Comparison of ENCODE assay signal across 8 mouse cellular contexts in genomic region chr1:121430938-121431928, GRCm38 (mm10). TPM values are rescaled to one million over a fixed set of nuclear protein-coding genes. Genes with fewer than 3 reads are reported as not detected.
DNase-seq lines count a peak whose midpoint lies in the region; ATAC-seq lines count a peak whose summit lies in the region.

TSS of gene Ccdc93 (plus strand) at chr1:121431049.

- no peaks in the 10 kb centered on the region; the same call in 1 of the 2 replicates for H3K36me3 ChIP-seq in lung, embryonic 16.5 days (ENCODE audit: control insufficient read depth, insufficient read depth, low read length)

- H3K9me3 ChIP-seq in lung, embryonic 16.5 days (ENCODE audit: control insufficient read depth, low read length), result no peaks in the 10 kb centered on the region

- H3K27me3 ChIP-seq in lung, embryonic 16.5 days (ENCODE audit: control insufficient read depth, insufficient read depth, low read depth, low read length), result no peaks in the 10 kb centered on the region

- H3K9ac ChIP-seq in lung, embryonic 16.5 days (ENCODE audit: low read length), result peak within 1 kb of the TSS; percentile 82

- WGBS in lung, embryonic 16.5 days, result under 1% methylated on average over 47 of the region's 47 CpGs

- peak; percentile 84 for DNase-seq in MEL-GATA-1-ER (ENCODE audit: extremely low read depth, low read depth)
- peak; percentile 99 for DNase-seq in cerebellum, adult 8-10 months
- peak; percentile 95 for DNase-seq in forelimb bud, embryonic 11.5 days (ENCODE audit: low read depth, low spot score)
- DNase-seq in layer of hippocampus, adult 9-10 months (ENCODE audit: low spot score), result peak; percentile 94
- DNase-seq in ovary, postnatal 10 days (ENCODE audit: low spot score), result peak; percentile 100
- DNase-seq in thymus, postnatal 10 days (ENCODE audit: low spot score in 2 of 2), result peak; percentile 99 to 100

- peak; percentile 86 to 90 for ATAC-seq in hematopoietic stem cell, adult 5-6 weeks (replicated peaks in 1 of 2; ENCODE audit: insufficient read depth in 1 of 2, low FRiP score in 2 of 2, low TSS enrichment in 1 of 2, low read depth in 1 of 2, poor library complexity in 2 of 2, severe bottlenecking in 2 of 2)
- peak; percentile 96 for ATAC-seq in lung, embryonic 16.5 days (ENCODE audit: low read depth)

- no peak within 1 kb of the TSS for H3K27ac ChIP-seq in lung, embryonic 16.5 days (ENCODE audit: low read length)

- peak within 1 kb of the TSS; percentile 95 for H3K4me2 ChIP-seq in lung, embryonic 16.5 days (ENCODE audit: low read depth, low read length)

- H3K4me1 ChIP-seq in lung, embryonic 16.5 days (replicated peaks; ENCODE audit: control insufficient read depth, insufficient read depth, low read length), result no peaks in the 10 kb centered on the region; the same call in 1 of the 2 replicates

- peak within 1 kb of the TSS; percentile 76 for H3K4me3 ChIP-seq in lung, embryonic 16.5 days (ENCODE audit: low read length)

RNA-seq across cellular contexts. Expression of gene Ccdc93, which starts in this region (rescaled TPM):
- 18.4 and 18.8 TPM in 2 replicates for total RNA-seq in hematopoietic stem cell, adult 5-6 weeks (2017)
- polyA plus RNA-seq in lung, embryonic 16.5 days (2015; fragmentation: Nextera tagmentation; extraction: Ambion mirVana), result 9.4 and 10.1 TPM in 2 replicates
